7 mouse cellular contexts compared by ENCODE assay signal in genomic region chr16:20097711-20098374, GRCm38 (mm10). TPM values are rescaled to one million over a fixed set of nuclear protein-coding genes. Genes with fewer than 3 reads are reported as not detected.
DNase-seq lines count a peak whose midpoint lies in the region; ATAC-seq and TF ChIP-seq lines count a peak whose summit lies in the region.

No protein-coding gene starts in this region.

- H3K27ac ChIP-seq in embryonic facial prominence, embryonic 12.5 days, result peak overlapping the region; percentile 95
- H3K27ac ChIP-seq in heart, adult 2 months, result peak overlapping the region; percentile 100
- peak overlapping the region; percentile 95 for H3K27ac ChIP-seq in limb, embryonic 13.5 days
- H3K27ac ChIP-seq in midbrain, embryonic 16.5 days (ENCODE audit: low read length), result peak overlapping the region; percentile 96

- peak overlapping the region; percentile 85 for H3K9ac ChIP-seq in embryonic facial prominence, embryonic 12.5 days
- peak overlapping the region; percentile 96 for H3K9ac ChIP-seq in heart, adult 2 months (ENCODE audit: low read depth, low read length)
- H3K9ac ChIP-seq in limb, embryonic 13.5 days, result peak overlapping the region; percentile 94
- H3K9ac ChIP-seq in midbrain, embryonic 16.5 days (ENCODE audit: low read depth, low read length), result peak overlapping the region; percentile 99

- no peak for TF ChIP-seq CTCF in heart, adult 2 months (IDR thresholded peaks at IDR 0.05)

- 1% methylated on average over 60 of the region's 61 CpGs for WGBS in embryonic facial prominence, embryonic 12.5 days
- WGBS in heart, adult 2 months, result under 1% methylated on average over 61 of the region's 61 CpGs
- WGBS in limb, embryonic 13.5 days, result under 1% methylated on average over 60 of the region's 61 CpGs
- WGBS in midbrain, embryonic 16.5 days, result under 1% methylated on average over 57 of the region's 61 CpGs

- no peaks in the 10 kb centered on the region for H3K4me1 ChIP-seq in embryonic facial prominence, embryonic 12.5 days
- H3K4me1 ChIP-seq in heart, adult 2 months (ENCODE audit: control insufficient read depth, insufficient read depth, low read length), result peaks cover 9% of the 10 kb centered on the region
- H3K4me1 ChIP-seq in limb, embryonic 13.5 days, result peaks cover 5% of the 10 kb centered on the region; the same call in 1 of the 2 replicates
- peaks cover 10% of the 10 kb centered on the region; the same call in 1 of the 2 replicates for H3K4me1 ChIP-seq in midbrain, embryonic 16.5 days (ENCODE audit: control insufficient read depth, insufficient read depth, low read length)

- peak; percentile 94 for ATAC-seq in embryonic facial prominence, embryonic 12.5 days (ENCODE audit: insufficient number of reproducible peaks, insufficient read depth, low FRiP score, low TSS enrichment)
- ATAC-seq in limb, embryonic 13.5 days (ENCODE audit: low FRiP score, low read depth), result peak; percentile 90
- peak; percentile 92 for ATAC-seq in midbrain, embryonic 16.5 days

- intact Hi-C loops in heart, adult 2 months (cut with DNase I), result loop anchor here (1.0 to 10.0 kb wide), 7 partner anchors 43 to 373 kb away; partner anchors contain the start of genes Klhl6, Parl and Yeats2

- H3K9me3 ChIP-seq in embryonic facial prominence, embryonic 12.5 days, result no peaks in the 10 kb centered on the region
- H3K9me3 ChIP-seq in limb, embryonic 13.5 days, result no peaks in the 10 kb centered on the region; the same call in 1 of the 2 replicates
- H3K9me3 ChIP-seq in midbrain, embryonic 16.5 days (replicated peaks; ENCODE audit: control insufficient read depth, low read length, poor library complexity, severe bottlenecking), result no peaks in the 10 kb centered on the region

- H3K4me3 ChIP-seq in embryonic facial prominence, embryonic 12.5 days, result peak overlapping the region; percentile 87
- peak overlapping the region; percentile 100 for H3K4me3 ChIP-seq in heart, adult 2 months
- H3K4me3 ChIP-seq in limb, embryonic 13.5 days, result peak overlapping the region; percentile 91
- peak overlapping the region; percentile 92 for H3K4me3 ChIP-seq in midbrain, embryonic 16.5 days (ENCODE audit: low read depth, low read length)

- H3K36me3 ChIP-seq in embryonic facial prominence, embryonic 12.5 days, result peaks cover 7% of the 10 kb centered on the region
- H3K36me3 ChIP-seq in heart, adult 2 months (ENCODE audit: control insufficient read depth, insufficient read depth, low read length), result peaks cover 25% of the 10 kb centered on the region
- H3K36me3 ChIP-seq in limb, embryonic 13.5 days, result peaks cover 9% of the 10 kb centered on the region
- H3K36me3 ChIP-seq in midbrain, embryonic 16.5 days (ENCODE audit: control insufficient read depth, insufficient read depth, low read length), result peaks cover 4% of the 10 kb centered on the region; the same call in 1 of the 2 replicates

- H3K27me3 ChIP-seq in embryonic facial prominence, embryonic 12.5 days, result no peaks in the 10 kb centered on the region
- H3K27me3 ChIP-seq in heart, adult 2 months (ENCODE audit: control insufficient read depth, insufficient read depth, low read length), result no peaks in the 10 kb centered on the region
- no peaks in the 10 kb centered on the region for H3K27me3 ChIP-seq in limb, embryonic 13.5 days
- H3K27me3 ChIP-seq in midbrain, embryonic 16.5 days (ENCODE audit: control insufficient read depth, insufficient read depth, low read depth, low read length), result no peaks in the 10 kb centered on the region

- 0 out of 2 replicates have a peak, but pooled peaks cover 2% of the 10 kb centered on the region for H3K79me2 ChIP-seq in heart, adult 2 months (replicated peaks; ENCODE audit: control insufficient read depth, insufficient read depth, low read length)

- no peak; the same call in 1 of the 2 replicates for TF ChIP-seq POLR2A in heart, adult 2 months (IDR thresholded peaks at IDR 0.05; ENCODE audit: insufficient read depth, low read depth, low read length)

- peak; percentile 97 for DNase-seq in adrenal gland, postnatal 25 days
- peak; percentile 94 to 98 for DNase-seq in heart, adult 2 months
- DNase-seq in kidney, adult 8-10 months, result peak; percentile 97
- peak; percentile 83 to 92 for DNase-seq in spleen, postnatal 10 days (ENCODE audit: low spot score in 2 of 2)

- TF ChIP-seq EP300 in heart, adult 2 months (IDR thresholded peaks at IDR 0.05; ENCODE audit: insufficient read depth, low read depth, low read length), result 0 out of 2 replicates have a peak, but pooled peaks have one; percentile 7

- peak overlapping the region; percentile 51 for H3K4me2 ChIP-seq in embryonic facial prominence, embryonic 12.5 days (replicated peaks)
- H3K4me2 ChIP-seq in limb, embryonic 13.5 days (replicated peaks), result peak overlapping the region; percentile 60
- peak overlapping the region; percentile 64 for H3K4me2 ChIP-seq in midbrain, embryonic 16.5 days (ENCODE audit: low read length)

RNA-seq across cellular contexts. Expression of gene Klhl24, which starts 0.5 kb away (rescaled TPM):
- 62.1 and 114 TPM in 2 replicates for total RNA-seq in adrenal gland, postnatal 25 days (2021)
- polyA plus RNA-seq in embryonic facial prominence, embryonic 12.5 days (2016; fragmentation: Nextera tagmentation; extraction: Ambion mirVana), result 36.9 and 38.7 TPM in 2 replicates
- total RNA-seq in heart, adult 2 months (2021), result 100 to 1,000 TPM; 256 to 323 TPM
- polyA plus RNA-seq in heart, adult 2 months (2012; rRNA removed), result 43.7 and 107 TPM in 2 replicates
- polyA plus RNA-seq in limb, embryonic 13.5 days (2015; fragmentation: Nextera tagmentation; extraction: Ambion mirVana), result 31.4 and 33.6 TPM in 2 replicates
- 48.3 and 55.1 TPM in 2 replicates for polyA plus RNA-seq in midbrain, embryonic 16.5 days (2015; fragmentation: Nextera tagmentation; extraction: Ambion mirVana)

RNA-seq across cellular contexts. Expression of gene Yeats2, which starts 43.0 kb away (rescaled TPM):
- 49.5 and 50.4 TPM in 2 replicates for total RNA-seq in adrenal gland, postnatal 25 days (2021)
- polyA plus RNA-seq in embryonic facial prominence, embryonic 12.5 days (2016; fragmentation: Nextera tagmentation; extraction: Ambion mirVana), result 56.3 and 57.4 TPM in 2 replicates
- total RNA-seq in heart, adult 2 months (2021), result 1 to 10 TPM; 7.7 to 8.7 TPM
- 7.2 and 15.4 TPM in 2 replicates for polyA plus RNA-seq in heart, adult 2 months (2012; rRNA removed)
- polyA plus RNA-seq in limb, embryonic 13.5 days (2015; fragmentation: Nextera tagmentation; extraction: Ambion mirVana), result 40.3 and 43.7 TPM in 2 replicates
- polyA plus RNA-seq in midbrain, embryonic 16.5 days (2015; fragmentation: Nextera tagmentation; extraction: Ambion mirVana), result 18.6 and 21.8 TPM in 2 replicates

Comparison
In these comparisons a context has a peak if more than half of its experiments do, and no peak if none do; other contexts are left out.
1. Peak in every context shown above with its lines: DNase-seq, ATAC-seq, H3K4me3 ChIP-seq and H3K27ac ChIP-seq.